Mouse (Mus musculus): ENCODE measurements around the gene Pigk.

Pigk gene

GRCm38 (mm10) chr3:152733011-152733410, 19.1 kb downstream of the Pigk start:
- no peak for DNase-seq

- no peak for DNase-seq
These were observed 19.6 kb downstream of the Pigk start for GRCm38 (mm10) chr3:152733513-152733912.

GRCm38 (mm10) chr3:152734100-152734499, 20.2 kb downstream of the Pigk start:
- no peak for DNase-seq

- DNase-seq, result no peak
These were observed 21.8 kb downstream of the Pigk start for GRCm38 (mm10) chr3:152735601-152736250.

GRCm38 (mm10) chr3:152744301-152744700, 30.4 kb downstream of the Pigk start:
- no peak for DNase-seq

- DNase-seq, result no peak
These were observed 31.7 kb downstream of the Pigk start for GRCm38 (mm10) chr3:152745611-152746010.

GRCm38 (mm10) chr3:152749461-152749871, 35.6 kb downstream of the Pigk start:
- peak; percentile 49 for DNase-seq

GRCm38 (mm10) chr3:152749881-152750280, 36.0 kb downstream of the Pigk start:
- no peak for DNase-seq

GRCm38 (mm10) chr3:152752911-152753310, 39.0 kb downstream of the Pigk start:
- peak; percentile 32 for DNase-seq

GRCm38 (mm10) chr3:152753345-152753744, 39.4 kb downstream of the Pigk start:
- no peak for DNase-seq

- DNase-seq, result peak; percentile 35
These were observed 40.2 kb downstream of the Pigk start for GRCm38 (mm10) chr3:152753920-152754764.

- DNase-seq, result no peak
These were observed 41.6 kb downstream of the Pigk start for GRCm38 (mm10) chr3:152755515-152755914.

- DNase-seq, result no peak
These were observed 43.0 kb downstream of the Pigk start for GRCm38 (mm10) chr3:152756896-152757295.

GRCm38 (mm10) chr3:152757464-152758393, 43.8 kb downstream of the Pigk start:
- no peak for DNase-seq

GRCm38 (mm10) chr3:152758500-152759032, 44.7 kb downstream of the Pigk start:
- DNase-seq, result no peak

GRCm38 (mm10) chr3:152761116-152761515, 47.2 kb downstream of the Pigk start:
- DNase-seq, result peak; percentile 68

GRCm38 (mm10) chr3:152761661-152762060, 47.8 kb downstream of the Pigk start:
- no peak for DNase-seq

- no peak for DNase-seq
These were observed 48.4 kb downstream of the Pigk start for GRCm38 (mm10) chr3:152762302-152762701.

GRCm38 (mm10) chr3:152763139-152763882, 49.4 kb downstream of the Pigk start:
- DNase-seq, result peak; percentile 27

- no peak for DNase-seq
These were observed 50.8 kb downstream of the Pigk start for GRCm38 (mm10) chr3:152764516-152765312.

- DNase-seq, result no peak
These were observed 53.6 kb downstream of the Pigk start for GRCm38 (mm10) chr3:152767485-152767884.
